Mouse (Mus musculus) gastrocnemius, postnatal 14 days (tissue): ENCODE measurements around the gene Gm43638. TPM values are rescaled to one million over a fixed set of nuclear protein-coding genes. Genes with fewer than 3 reads are reported as not detected.
"Not testable (repeated sequence)": the region's sequence is repeated elsewhere in the genome, so short reads cannot be mapped to it uniquely, and the experiment has no call there.

Source experiments
- DNase-seq: peaks from one replicate; pipeline ENCODE4 v3.0.0; 2021; ENCODE audit warnings: mixed read lengths
- intact Hi-C: fragments of 180-260 bp; cut with DNase I; formaldehyde crosslinking; loops from one replicate; pipeline ENCODE4 v1.15.1; 2025; ENCODE audit warnings: low total_unique reads
- long read RNA-seq, 2 experiments: library from polyadenylated mRNA; stranded (forward); transcript quantifications; one replicate each; pipeline ENCODE4 v2.0.0; 2021
- total RNA-seq, 2 experiments: library from RNA; stranded (reverse); gene quantifications; 2 replicates each; pipeline ENCODE4 v1.2.3; 2021

The Gm43638 gene
- total RNA-seq: not detected
- long read RNA-seq, experiment 1: 0 reads
- long read RNA-seq, experiment 2: 0 reads

DNA sequence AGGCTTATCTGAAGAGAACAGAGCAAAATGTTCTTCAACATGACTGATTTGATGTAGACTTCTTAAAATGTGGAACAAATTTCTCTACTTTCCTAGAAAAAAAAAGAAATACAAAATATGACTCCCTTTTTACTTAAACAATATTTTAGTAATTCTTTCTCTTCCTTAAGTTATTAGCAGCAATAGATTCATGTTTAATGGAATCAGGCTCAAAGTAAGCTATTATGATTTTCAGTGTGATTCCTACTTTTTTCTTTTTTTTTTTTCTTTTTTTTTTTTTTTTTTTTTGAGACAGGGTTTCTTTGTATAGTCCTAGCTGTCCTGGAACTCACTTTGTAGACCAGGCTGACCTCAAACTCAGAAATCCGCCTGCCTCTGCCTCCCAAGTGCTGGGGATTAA lies at the start of gene Gm43638:
Gene Gm43638, minus strand, starts transcription at position 101 of the 400 bp plus-strand sequence.
- DNase-seq, intact Hi-C loops: not testable (repeated sequence)

DNA sequence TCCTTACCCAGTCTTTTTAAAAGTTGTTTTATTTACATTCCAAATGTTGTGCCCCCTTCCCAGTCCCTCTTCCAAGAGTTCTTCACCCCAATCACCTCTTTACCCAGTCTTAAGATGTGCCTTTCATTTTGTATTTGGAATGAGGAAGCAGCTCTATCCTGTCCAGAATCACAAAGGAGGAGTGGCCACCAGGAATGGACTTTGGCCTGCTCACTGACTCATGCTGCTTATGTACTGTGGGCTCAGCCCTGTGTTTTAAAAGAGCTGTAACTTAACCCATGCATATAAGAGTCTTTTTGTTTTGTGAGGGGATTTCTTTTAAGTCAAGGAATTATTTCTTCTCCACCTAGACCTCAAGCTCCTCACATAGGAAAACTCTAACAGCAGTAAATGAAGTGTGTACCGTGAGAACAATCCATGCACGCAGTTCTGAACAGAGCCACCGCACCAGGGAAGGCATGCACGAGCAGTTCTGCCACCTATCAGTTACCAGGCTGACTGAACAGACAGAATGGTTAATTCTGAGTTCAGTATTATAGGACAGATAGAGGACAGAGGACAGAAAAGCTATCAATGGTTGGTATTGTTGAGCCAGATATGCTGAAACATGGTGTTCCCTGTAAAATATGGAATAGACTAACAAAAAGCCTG lies 49.5 kb upstream of the Gm43638 start:
- DNase-seq: no peak
- intact Hi-C loops: no loop called here

DNA sequence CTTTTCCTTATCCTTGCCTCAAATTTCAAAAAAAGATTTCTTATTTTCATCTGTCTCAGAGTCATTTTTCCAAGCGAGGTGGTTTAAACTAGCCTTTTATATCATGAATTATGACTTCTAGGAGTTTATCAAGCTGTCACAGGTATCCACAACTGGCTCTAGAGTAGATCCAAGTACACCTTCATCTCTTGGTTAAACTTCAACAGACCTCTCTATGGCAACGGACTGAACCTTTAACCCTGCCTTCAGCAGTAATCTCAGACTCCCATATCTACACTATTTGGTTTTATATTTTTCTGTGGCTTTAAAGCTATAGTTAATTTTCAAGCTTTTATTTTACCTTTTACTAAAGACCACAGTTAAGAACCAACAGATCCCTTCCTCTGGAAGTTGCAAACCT lies 45.7 kb upstream of the Gm43638 start:
- DNase-seq: no peak
- intact Hi-C loops: no loop called here

DNA sequence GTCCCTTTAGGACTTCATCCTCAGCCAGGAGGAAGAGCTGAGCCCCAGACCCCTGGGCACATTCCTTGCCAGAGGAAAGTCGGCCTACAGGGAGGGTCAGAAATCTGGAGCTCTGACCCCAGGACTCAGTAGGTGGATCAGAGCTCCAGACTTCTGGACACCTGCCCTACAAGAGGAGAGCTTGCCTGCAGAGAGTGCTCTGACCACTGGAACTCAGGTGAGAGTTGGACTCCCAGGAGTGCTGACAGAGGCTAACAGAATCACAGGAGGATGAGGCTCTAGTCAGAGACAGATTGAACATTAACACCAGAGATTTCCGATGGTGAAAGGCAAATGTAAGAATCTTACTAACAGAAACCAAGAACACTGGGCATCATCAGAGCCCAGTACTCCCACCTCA lies 37.0 kb upstream of the Gm43638 start:
- intact Hi-C loops, DNase-seq: not testable (repeated sequence)

DNA sequence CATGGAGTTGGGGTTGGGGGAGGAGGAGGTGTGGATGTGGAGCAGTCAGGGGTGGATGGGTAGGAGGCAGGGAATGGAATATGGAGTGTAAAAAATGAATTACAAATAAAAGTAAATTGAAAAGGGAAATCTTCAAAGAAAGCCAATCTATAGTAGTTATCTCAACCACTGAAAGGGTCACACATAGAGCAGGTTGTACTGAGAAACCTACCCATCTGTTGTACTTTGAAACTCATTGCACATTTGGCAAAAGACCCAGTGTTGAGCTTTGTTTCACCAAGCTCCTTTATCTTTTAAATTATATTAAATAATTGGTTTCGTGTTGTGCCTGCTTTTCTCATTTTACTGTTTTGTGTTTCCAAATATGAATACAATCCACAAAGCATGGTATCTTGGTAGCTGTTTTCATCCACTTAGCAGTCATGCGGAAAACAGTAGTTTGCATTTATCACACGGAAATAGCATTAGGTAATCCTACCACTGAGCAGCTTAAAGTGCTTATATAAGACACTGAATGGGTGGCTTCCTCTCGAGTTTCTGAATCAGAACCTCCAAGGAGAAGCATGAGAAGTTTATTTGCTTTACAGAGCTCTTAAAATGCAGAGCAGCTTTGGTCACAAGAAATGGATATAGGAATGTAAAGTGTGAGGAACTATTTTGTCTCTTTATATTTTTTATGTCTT lies 19.3 kb upstream of the Gm43638 start:
- no peak for DNase-seq
- intact Hi-C loops: no loop called here

DNA sequence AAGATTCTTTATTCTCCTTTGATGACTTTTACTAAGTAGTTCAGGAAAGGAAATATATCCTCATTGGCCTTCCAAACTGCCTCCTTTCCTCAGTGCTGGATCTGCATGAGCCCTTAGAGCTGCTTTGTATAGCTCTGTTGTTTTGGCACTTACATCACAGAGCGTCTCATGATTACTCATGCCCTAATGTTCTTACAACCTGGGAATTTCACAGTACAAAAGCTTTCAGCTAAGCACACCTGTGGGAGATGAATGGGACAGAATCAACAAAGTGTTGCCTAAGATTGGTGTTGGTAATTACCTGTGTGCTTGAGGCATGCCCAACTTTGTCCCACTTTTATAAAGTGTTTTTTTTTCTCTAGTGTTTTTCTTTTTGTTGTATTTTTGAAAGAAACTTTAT lies 16.1 kb upstream of the Gm43638 start:
- intact Hi-C loops: no loop called here
- DNase-seq: no peak

DNA sequence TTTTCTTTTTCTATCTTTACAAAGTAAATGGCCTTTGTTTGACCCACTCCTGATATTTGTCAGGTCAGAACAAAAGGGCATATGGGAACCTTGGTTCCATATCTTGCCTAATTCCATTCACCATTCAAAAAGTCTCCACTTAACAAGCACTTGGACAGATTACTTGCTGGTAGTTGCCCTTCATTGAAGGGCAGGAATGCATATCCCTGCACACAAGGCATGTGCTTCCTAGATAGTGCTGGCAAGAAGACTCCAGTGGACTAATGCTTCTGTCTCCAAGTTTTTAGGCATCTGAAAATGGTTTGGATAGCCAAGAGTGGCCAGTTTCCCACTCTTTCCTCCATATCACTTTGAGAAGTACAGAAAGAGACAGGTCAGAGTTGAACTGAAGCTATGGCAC lies 12.7 kb upstream of the Gm43638 start:
- no peak for DNase-seq
- intact Hi-C loops: no loop called here

DNA sequence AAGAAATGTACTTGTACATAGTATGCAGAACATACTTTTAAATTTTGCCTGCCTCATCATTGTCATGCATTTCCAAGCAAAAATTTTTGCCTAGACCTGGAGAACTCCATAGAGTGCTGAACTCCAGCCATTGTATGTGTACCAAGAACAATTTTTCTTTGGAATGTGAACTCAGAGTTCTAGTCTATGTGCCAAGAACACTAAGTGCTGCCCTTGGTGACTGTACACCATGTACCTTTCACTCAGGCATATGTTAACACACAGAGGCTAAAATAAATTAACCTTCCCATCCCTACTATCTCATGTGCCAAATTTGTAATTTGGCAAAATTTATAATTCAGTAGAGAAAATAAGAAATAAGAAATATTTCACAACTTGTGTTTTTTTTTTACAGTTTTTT lies 12.3 kb upstream of the Gm43638 start:
- no peak for DNase-seq
- intact Hi-C loops: no loop called here

DNA sequence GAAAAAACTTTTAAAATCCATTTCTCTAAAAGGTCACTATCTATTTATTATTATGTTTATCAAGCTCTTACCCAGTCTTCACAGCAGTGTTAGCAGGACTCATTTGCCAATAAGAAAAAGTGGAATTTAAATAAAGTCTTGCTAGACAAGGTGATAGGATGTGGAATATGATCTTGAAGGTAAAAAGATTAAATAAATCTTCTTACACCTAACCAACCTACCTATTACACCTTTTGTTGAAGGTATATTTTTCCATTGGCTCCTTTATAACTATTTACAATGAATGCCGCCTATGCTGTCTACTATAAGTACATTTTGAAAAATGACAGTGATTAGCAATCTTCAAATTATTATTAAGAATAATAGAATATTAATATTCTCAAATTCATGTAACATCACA lies 4.2 kb upstream of the Gm43638 start, which contains the start of gene Ugt2a1:
Gene Ugt2a1, minus strand, starts transcription at position 101 of the 400 bp plus-strand sequence.
- DNase-seq: no peak
- intact Hi-C loops: no loop called here

DNA sequence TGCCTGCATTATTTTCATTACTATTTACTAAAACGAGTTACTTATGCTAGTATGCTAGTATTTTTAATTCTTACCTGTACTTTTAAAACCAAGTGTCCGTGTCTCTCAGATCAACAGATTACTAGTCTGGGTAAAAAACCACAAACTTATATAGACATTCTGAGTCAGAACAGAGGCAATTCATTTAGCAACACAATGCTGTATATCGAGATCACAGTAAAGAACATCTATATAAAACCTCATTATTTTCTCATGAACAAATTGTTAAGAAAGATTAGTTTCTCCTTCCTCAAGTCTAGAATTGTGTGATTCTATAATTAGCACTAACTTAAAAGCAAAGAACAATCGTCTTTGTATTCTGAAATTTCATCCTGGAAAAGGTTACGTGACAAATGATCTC lies 4.4 kb downstream of the Gm43638 start, which contains the start of gene Ugt2a2:
Gene Ugt2a2, minus strand, starts transcription at position 101 of the 400 bp plus-strand sequence.
- no peak for DNase-seq
- intact Hi-C loops: no loop called here

DNA sequence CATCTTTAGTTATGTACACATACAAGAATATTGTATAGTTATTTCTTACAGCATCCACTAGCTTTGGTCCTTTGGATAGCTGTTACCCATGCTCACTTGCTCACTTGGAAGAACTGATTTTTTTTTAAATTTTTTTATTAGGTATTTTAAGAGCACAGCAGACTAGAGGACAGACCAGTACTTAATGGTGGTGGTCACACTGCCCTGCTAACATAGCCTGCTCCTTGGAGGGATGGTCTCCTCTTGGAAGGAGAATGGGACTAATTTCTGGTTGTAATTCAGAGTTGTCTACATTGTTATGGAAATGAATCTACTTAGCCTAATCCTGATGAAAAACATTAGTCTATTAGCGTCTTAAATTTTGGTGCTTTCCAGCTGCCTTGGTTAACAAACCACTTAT lies 27.8 kb downstream of the Gm43638 start:
- intact Hi-C loops: no loop called here
- no peak for DNase-seq

DNA sequence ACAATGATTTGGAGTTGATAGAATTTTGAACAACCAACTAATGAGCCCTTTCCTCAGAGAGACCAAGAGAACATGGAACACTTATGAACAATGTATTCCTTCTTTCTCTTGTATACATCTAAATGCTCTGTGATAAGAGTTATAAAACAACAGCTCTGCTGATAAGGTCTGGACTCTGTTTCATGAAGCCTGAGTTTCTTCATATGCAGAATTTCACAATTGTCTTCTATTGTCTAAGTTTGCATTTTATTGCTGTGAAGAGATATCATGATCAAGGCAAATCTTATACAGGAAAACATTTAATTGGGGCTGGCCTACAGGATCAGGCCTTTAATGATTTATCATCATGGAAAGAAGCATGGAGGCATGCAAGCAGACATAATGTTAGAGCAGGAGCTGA lies 28.9 kb downstream of the Gm43638 start:
- intact Hi-C loops: no loop called here
- no peak for DNase-seq

DNA sequence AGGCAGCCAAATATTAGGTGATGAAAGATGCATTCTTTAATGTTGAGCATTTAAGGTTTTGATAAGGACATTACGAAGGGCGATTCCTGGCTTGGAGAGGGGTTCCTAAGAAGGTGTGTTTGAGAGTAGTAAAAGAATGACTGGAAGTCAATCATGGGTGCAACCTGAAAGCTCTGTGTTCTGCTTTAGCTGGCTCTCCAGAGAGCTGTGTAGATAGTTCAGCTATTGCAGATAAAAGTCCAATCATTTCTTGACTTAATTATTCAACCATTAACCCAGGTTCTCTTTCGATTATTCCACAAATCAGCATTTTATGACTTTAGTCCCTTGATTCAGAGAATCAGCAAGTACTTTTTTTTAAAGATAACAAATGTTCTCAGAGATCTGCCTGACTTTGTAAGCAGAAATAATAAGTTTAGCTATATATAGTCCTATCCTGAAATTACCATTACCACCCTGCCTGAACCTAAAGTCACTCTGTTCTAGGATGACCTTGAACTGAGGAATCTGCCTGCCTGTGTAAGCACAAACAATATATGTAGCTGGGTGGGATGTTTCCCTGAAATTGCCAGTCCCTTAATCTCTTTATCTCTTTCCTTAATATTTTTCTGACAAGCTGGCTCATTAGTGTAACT lies 30.3 kb downstream of the Gm43638 start:
- intact Hi-C loops: no loop called here
- DNase-seq: no peak

DNA sequence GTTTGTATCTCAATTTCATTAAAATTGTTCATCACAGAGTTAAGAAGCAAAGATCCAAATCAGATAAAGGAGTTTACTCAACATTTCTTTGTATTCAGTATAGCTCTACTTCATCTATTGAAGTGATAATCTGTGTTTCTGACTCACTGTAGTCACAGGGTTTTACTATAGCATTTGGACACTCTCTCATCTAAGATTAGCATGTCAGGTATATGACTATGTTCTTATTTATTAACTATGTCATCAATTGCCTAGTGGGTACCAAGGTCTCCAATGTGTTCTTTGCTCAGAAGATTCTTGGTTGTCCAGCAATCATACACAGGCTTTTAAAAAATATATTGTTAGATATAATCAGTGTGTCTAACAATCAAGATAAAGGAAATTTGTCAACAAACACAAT lies 31.1 kb downstream of the Gm43638 start:
- no peak for DNase-seq
- intact Hi-C loops: no loop called here

DNA sequence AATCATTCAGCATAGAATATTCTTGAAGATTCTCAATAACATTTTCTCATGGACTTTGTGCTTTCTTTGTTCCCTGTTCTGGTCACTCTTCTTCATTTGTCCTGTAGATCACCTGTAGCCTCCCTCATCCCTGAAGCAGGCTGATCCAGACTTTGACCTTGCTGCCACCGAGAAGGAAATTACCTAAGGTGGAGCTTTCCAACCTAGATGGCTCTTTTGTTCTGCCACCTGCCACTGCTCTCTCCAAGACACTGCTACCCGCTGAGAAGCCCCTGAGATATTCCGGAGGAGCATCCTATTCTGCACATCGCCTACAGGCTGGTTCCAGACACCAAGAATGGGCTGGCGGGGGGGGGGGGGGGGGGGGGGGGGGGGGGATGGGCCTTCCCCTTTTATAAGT lies 34.1 kb downstream of the Gm43638 start:
- DNase-seq, intact Hi-C loops: not testable (repeated sequence)

DNA sequence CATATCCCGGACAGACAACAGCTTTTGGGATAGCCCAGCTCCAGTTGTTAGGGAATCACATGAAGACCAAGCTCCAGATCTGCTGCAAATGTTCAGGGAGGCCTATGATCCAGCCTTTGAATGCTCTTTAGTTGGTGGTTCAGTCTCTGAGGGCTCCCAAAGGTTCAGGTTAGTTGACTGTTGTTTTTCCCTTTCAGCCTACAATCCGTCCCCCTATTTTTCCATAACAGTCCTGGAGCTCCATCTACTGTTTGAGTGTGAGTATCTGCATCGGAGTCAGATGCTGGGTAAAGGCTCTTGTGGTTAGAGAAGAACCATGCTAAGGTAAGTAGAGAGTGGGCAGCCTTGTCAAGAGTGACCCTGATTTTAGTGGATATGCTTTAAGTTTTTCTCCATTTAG lies 50.3 kb downstream of the Gm43638 start:
- DNase-seq: no peak
- intact Hi-C loops: no loop called here

DNA sequence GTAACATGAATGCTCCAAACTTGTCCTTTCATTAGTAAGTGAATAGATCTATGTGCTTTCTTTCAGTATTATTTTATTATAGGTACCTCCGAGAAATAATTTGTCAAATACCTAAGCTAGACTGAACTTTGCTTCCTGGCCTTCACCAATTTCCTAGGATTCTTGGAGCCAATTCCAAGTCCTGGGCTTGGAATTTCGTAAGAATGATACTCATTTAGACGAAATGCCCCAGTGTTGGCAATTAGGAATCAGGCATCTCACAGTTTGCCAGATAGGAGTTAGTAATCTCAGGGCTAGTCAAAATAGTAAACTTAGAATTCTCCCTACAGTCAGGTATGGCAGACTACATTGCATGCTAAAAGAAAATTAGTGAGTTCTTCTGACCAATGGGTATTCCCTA lies 60.9 kb downstream of the Gm43638 start:
- intact Hi-C loops: no loop called here

DNA sequence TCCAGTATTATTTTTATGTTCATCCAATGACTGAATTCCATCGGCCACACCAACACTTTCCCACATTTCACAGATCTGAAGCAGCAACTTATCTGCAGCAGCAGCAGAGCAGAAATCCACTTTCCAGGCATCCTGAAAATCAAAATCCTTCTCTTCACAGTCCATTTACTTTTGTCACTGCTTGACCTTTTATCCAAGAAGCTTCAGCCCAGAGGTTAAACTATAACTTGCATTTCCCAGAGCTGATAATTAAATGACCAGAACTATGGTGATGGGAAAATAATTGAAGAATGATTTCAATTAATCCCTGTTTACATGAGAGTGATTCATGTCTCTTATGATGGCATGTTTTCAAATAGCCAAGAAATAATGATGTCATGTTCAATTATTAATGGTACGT lies 62.6 kb downstream of the Gm43638 start, which contains the start of gene Ugt2b38:
Gene Ugt2b38, minus strand, starts transcription at position 163 of the 400 bp plus-strand sequence.
- DNase-seq, intact Hi-C loops: not testable (repeated sequence)

More for the DNA sequence above, 60.9 kb downstream of the Gm43638 start:
- no peak for DNase-seq
